Mouse (Mus musculus) thymus, postnatal 36 days (tissue): ENCODE measurements at regions not wholly inside any gene's neighbourhood (a gene's known extent, or its start where the extent isn't known, plus 50 kb on each side); places are given as distances from the start of the nearest gene placed in this dataset.
A peak's percentile ranks its signal among the peaks of the same experiment; 100 is the strongest.

Experiments
- DNase-seq, 2 experiments: peaks; one replicate each; pipeline ENCODE4 v3.0.0; 2022; ENCODE audit warnings: mixed read lengths in 2 of 2

DNA sequence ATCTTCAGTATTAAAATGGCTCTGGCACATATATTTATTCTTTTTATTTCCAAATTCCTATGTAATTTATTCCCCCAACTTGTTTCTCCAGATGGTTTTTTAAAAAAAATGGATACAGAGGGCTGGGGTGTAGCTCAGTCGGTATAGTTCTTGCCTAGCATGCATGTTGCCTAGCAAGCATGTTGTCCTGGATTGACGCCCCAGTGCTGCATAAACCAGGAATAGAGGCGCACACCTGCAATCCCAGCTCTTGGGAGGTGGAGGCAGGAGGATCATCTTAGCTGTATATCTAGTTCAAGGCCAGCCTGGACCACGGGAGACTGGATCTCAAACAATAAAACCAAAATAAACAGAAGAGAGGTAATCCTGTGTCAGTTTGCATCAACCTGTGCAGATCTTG lies 183.5 kb upstream of the Jmjd1c start:
- DNase-seq, result no peak

DNA sequence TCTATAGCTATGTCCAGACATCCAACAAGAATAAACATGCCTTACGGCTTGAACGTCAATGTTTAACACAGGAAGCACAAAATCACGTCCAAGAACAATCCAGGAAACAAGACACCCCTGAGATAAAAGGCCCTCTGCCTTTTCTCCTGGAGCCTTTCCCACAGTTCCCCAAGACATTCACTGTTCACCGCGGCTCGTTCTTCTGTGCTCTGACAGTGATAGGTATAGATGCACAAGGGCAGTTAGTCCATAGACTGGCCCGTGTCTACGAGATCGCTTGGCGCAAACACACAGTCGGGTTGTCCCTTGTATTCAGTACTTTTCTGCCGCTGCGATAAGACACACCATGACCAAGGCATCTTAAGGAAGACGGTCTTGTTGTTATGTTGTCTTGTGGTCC lies 182.7 kb upstream of the Jmjd1c start:
- no peak for DNase-seq

DNA sequence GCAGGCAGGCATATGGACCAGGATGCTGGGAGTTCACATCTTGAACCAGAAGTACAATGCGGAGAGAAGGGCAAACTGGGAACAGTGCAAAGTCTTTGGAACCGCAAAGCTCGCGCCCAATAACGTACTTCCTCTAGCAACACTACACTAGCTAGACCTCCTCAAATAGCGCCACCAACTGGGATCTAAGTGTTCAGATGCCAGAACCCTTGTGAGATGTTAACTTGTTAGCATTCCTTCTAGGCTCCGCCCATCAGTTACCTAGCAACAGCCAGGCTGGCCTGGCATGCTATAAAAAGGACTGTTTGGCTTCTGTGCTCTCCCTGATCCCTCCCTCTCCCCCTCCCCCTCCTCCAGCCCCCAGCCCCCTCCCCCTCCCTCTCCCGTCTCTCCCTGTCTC lies 182.3 kb upstream of the Jmjd1c start:
- no peak for DNase-seq

DNA sequence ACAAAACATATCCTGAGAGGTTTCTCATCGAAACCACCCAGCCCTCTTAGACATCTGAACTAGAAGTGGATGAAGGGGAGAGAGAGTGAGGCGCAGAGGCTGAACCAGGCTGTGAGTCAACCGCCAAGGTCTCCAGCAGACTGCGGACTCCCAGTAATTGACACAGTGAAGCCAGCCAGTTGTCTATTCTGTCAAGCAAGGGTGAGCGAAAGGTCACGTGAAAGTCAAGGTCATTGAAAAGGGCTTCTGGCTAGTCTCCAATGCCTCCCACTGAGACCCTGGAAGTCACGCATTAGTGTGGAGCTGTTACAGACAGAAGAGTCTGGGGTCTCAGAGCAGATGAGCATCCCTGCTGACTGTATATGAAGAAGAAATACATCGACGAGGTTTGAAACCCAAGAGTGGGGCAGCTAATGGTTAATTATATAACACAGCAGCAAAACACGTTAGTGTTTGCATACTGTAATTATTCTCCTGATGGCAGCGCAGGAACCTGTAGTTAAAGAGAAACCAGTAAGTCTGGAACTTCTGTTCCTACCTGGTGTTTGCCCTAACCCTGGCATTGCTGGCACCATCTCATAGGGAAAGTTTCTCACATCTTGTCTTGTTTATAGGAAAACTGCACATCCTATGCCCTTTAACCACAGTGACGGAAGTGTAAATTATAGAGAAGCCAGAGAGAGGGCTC lies 181.5 kb upstream of the Jmjd1c start:
- no peak for DNase-seq

DNA sequence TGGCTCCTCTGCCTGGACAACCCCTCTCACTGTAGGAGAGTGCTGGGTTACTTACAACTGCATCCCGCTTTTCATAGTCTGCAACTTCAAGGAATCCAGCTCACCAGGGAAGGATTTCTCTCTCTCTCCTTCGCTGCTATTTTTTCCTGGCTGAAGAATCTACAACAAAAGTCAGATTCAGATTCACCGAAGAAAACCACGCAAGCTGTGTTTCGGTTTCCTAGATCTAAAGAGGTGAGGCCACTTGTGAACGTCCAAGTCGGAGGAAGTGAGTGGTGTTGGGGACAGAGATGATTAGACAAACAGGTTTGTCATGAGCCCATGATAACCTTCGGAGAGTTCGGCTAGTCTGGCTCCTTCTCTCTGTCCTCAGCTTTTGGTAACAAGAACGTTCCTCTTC lies 180.1 kb upstream of the Jmjd1c start:
- DNase-seq, result no peak

DNA sequence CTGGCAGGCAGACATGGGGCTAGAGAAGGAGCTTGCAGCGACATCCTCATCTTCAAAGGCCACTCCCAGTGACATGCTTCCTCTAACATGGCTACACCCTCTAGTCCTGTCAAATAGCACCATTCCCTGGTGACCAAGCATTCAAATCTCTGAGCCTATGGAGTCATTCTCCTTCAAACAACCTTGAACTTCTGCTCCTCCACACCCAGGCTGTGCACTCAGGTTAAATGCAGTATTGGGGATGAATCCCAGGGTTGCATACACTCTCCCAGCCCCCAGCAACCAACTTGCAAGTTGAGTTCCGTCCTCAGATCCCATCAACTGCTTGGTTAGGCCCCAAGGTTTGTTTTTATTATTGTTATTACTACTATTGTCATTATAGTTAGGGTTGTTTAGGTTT lies 178.2 kb upstream of the Jmjd1c start:
- DNase-seq, result no peak

DNA sequence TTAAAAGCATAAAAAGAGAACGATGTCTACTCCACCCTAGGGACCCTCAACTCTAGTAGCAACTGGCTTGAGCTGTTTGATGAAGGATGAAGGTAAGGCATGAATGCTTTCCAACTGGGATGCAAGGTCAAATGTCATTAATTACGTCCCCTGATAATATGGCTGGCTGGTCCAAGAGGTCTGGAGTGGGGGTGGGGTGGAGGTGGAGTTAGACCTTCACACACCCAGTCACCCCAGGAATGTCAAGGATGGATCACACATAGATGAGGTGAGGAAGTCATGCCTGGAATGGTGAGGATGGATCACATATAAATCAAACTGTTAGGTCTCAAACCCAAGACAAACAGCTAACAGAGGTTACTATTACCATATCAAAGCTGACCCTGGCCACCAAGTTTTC lies 177.2 kb upstream of the Jmjd1c start:
- no peak for DNase-seq

DNA sequence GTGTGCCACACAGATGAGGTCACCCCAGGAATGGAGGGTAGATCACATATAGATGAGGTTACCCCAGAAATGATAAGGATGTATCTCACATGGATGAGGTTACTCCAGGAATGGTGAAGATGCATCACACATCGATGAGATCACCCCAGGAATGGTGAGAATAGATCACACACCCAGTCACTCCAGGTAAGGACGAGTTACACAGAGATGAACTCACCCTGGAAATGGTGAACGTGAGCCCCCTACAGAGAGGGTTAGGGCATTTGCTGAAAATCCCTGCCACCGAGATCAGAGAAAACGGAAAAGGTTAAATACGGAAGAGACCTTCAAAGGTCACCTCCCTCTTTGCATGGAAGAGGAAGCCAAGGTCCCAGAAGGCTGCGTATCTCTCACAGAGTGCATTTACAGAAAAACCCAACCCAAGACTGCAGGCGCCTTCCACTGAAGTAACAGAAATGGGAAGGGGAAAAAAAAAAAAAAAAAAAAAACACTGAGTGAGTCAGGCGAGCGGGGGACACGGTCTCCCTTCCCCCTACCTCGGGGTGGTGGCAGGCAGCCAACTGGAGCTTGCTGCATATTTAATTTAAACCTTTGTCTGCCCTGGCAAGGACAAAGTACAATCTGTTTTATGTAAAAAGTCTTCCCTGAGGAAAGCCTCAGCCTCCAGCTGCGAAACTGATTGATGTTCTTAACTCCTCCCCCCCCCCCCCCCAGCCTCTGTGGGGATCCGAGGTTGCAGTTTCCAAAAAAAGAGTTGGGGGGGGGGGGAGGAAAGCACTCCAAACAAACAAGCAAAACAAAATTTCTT lies 175.8 kb upstream of the Jmjd1c start:
- peak; percentile 31 to 40 for DNase-seq

DNA sequence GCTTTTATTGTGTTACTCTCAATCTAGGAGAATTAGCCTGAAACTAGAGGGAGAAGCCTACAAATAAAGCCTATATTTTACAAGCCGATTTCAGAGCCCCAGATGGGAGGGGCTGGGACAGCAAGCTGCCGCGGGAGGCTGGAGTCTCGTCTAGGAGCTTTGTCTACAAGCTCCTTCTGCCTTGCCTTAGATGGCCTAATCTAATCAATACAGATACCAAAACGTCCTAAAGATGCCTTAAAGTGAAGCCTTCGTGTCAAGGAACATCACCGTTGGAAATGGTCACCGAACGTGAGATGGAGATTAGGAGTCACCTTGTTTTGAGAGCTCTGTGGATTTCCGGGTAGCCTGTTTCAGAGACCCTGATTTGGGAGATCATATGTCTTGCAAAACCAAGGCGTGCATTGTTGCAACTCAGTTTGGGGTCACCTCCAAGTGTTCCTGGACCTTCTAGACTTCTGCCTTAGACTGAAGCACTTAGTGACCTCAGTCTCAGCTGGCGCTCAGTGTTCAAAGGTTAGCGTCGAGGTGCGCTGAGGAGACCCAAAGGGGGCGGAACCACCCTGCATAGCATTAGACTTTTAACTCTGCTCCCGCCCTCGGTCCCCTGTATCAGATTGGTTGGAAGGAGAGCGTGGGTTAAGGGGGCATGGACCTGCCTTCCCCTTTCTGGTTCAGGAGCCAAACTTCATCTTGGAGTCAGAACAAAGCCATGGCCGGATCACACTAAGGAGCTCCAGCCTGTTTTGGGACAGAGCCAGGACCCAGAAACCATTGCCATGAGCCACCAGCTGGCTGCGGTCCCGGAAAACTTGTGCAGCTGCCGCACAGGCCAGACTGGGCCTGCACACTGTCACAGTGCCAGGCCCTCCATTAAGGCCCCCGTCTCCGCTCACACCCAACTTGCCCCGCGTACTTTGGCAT lies 174.9 kb upstream of the Jmjd1c start:
- DNase-seq, result peak in 1 of 2 experiments; percentile 9

DNA sequence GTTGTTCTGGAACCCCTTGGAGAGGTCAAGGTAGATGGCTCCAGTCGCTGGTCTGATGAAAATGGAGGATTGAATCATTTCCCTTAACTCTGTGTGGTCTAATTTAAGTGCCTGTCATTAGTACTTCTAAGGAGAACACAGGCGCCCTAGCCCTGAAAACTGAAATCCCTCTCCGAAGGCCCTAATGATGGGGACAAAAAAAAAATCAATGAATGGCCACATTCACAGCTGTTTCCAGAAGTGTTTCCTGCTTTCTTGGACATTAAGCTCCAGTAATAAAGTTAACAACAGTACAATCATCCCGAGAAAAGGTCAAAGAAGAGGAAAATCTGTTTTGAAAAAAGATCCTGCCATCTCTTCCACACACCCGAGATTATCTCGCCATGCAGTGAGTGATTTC lies 174.1 kb upstream of the Jmjd1c start:
- no peak for DNase-seq

DNA sequence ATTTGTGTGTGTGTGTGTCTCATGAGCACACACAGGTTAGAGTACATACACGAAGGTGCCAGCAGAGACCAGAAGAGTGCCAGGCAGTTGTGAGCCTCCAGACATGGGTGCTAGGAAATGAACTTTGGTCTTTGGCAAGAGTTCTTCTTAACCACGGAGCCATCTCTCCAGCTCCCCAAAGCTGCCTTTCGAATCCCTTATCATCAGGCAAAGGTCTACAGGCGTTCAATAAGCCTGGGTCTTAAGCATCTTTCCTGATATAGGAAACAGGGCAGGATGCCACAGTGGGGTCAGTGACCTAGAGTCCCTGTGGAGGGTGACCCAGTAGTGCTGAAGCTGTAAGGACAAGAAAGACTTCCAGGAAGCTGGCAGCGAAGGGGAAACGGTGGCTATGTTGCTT lies 173.6 kb upstream of the Jmjd1c start:
- no peak for DNase-seq

DNA sequence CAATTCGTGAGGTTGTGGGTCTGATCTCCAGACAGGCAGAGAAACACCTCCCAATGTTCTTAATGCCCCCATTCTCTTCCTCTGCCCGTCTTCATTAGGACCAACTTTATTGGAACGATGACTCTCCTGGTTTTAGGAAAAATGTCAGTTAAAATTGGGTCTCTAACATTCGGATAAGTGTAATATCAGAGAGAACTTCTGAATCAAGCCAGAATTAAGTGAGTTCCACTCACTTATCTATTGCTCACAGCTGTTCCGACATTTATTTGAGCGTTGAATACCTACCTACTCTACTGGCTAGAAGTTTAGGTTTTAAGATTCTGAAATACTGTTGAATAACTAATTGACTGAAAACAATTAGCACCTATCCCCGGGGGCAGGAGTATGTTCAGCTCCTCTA lies 172.0 kb upstream of the Jmjd1c start:
- DNase-seq, result no peak

DNA sequence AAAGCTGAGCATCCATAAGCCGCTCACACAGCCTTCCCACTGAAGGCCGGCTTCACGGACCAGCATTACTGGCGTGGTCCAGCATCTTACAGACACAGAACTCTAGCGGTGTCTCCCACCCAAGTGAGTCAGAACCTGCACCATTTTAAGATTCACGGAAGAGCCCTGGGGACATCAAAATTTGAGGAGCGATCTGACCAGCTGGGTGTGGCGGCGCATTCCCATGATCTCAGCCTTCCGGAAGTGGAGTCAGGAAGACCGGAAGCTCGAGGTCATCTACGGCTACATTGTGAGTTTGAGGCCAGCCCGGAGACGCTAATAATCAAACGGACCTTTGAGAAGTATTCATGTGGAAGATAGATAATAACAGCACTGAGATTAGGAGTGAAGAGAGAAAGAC lies 171.5 kb upstream of the Jmjd1c start:
- no peak for DNase-seq

DNA sequence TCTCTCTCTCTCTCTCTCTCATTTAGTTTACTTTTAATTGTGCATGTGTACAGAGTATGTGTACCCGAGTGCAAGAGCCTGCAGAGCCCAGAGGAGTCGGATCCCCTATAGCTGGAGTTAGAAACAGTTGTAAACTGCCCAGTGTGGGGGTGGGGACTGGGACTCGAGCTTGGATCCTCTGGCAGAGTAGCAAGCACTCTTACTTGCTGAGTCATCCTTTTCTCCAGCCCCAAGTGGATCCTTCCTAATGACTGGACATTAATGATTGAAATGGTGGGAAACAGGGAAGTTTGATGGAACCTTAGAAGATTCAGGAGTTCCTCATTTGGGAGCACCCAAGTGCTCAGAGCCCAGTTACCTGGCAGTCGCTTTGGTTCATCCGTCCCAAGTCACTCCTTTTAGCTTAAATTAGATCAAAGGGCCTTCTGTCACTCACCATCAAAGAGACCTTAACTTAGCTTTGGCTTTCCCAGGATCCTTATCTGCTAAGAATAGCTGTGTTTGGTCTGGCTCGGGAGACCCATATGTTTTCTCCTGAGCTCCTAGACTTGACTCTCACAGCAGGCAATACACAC lies 170.3 kb upstream of the Jmjd1c start:
- no peak for DNase-seq

DNA sequence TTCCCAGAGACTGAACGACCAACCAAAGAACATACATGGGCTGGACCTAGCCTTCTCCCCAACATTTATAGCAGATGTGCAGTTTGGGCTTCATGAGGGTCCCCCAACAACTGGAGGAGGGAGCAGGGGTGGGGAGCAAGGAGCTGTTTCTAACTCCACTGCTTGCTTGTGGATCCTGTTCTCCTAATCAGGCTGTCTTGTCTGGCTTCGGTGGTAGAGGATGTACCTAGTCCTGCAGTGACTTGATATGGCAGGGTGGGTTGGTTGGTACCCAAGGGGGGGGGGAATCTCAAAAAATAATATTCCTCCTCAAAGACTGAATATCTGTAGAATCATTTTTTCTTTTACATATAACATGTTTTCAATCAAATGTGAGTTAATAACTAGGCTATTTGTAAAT lies 168.3 kb upstream of the Jmjd1c start:
- DNase-seq, result no peak

DNA sequence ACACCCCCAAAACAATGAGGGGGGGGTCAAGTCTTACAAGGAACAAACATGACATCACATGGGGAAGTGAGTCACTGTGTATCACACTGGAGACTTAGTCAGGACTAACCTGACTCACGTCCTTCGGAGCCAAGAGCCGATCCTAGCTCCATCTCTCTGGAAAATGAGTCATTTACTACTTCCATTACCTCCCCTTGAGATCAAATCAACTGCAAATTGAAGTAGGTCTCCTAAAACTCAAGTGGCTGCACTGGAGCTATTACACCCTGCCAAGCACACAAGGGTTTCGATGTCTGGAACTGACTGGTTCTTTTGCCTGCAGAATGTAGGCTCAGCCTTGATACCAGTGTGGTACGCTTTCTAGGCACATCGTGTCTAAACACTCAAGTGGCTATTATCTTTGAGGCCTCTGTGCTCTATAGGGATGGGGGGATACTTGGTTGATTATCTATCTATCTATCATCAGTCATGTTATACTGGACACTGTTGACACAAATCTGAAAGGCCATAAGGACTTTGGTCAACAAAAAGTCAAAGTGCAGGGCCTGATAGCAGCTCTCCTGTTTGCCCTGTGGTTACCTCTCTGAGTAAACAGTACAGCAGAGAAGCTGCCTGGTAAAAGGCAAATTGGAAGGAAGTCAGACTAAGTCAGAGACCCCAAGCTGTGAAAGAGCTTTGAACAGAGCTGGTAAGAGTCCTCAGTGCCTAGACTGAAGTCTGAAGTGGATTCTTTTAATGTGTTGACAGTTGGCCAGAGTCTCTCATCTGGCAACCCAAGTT lies 167.5 kb upstream of the Jmjd1c start:
- no peak for DNase-seq

DNA sequence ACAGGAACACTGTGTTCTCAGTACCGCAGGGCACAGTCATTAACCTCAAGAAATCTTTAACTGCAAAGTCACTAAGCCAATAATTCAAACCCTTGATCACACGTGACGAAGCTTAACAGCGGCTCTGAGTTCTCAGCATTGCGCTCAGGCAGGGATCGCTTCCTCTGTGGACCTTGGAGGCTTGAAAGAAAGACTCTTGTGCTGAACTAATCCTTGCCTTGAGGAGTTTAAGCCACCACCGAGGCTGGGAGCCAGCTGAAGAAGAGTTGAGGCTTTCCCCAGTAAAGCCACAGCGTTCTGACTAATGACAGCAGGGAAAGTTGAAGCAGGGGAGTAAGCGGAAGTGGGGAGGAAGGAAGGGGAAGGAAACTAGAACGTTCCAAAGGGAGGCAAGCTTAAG lies 165.4 kb upstream of the Jmjd1c start:
- peak in 1 of 2 experiments; percentile 10 for DNase-seq

DNA sequence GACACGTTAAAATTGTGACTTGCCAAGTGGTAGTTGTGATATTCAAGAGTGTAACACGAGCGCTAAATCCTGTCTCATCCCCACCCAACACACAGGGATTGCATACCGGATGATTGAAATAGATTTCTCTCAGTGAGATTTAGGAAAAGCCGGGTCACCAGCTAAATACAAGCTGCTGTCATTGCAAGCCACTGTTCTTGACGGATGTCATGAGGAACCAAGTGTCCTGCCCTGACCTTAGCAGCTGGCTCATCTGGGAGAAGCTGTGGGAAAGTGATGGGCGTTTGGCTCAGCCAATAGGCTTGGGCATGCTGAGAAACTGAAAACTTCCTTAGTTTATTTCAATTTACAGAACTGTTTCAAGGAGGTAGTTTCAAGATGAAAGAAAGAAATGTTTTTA lies 164.4 kb upstream of the Jmjd1c start:
- no peak for DNase-seq

DNA sequence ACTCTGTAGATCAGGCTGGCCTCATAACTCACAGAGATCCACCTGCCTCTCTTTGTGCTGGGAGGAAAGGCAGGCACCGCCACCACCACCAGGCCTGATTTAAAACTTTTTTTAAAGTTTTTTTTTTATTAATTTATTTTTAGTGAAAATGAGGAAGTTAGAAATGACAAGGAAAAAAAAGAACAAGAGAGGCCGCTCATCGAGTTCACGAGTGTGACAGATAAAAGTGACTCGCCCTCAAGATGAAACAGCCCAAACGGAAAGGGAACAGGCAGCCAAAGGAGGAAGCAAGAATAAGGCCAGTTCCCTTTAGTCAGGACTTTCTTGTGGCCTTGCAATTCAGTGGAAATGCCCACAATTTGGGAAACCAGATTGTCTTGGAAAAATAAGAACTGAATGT lies 163.4 kb upstream of the Jmjd1c start:
- DNase-seq, result no peak

DNA sequence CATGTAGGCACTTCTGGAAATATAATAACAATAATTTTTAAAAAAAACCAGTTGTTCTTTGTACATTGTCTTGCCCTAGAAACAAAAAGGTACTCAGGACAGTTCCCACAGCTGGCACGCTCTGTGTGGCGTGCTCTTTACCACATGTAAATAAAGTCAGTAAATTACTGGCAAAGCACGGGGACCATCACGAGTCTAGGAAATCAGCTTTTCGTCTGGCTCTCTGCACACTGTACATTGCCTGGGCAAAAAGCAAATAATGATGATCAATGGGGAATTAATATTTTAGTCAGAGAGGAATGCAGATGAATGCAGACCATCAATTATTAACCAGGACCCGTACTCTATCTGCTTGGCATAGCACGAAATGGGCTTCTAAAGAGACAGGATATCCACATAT lies 162.2 kb upstream of the Jmjd1c start:
- DNase-seq, result no peak

DNA sequence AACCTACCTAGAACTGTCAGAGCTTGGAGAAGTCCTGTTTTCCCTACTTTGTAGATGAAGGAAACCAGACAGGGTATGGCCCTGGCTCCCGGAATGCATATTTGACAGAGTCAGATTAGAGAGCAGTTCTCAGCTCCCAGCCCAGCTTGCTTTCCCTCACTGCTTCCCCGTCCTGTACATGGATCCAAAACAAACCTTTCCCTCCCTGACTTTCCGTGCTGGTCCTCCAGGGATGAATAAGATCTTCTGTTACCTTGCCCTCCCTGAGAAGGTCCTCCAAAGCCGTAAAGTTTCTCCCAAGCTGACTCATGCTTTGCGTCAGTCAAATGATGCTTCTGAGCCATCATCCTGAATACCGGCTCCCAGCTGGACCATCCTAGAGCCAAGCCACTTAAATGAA lies 160.2 kb upstream of the Jmjd1c start:
- no peak for DNase-seq

DNA sequence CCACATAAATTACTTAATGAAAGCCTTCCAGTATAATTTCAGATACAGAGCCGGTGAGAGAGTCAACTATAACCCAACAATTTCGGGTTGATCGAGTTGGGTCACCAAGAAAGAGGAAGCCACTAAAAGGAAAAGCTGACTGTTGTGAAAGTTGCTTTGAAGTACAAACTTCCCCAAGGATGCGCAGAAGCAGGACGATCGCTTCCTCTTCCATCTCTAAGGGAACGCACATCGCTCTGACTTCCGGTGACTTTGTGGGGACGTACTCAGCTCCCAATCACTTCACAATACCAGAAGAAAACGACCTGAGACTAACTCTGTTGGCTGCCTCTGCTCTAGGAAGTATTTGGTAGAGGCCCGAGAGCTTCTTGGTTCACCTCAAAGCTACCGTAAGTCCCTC lies 158.8 kb upstream of the Jmjd1c start:
- DNase-seq, result no peak
